Mouse (Mus musculus) cerebellum, adult 11 months (tissue): Measurements from ENCODE around the gene Gm3402.
"Not testable (repeated sequence)": the region's sequence is repeated elsewhere in the genome, so short reads cannot be mapped to it uniquely, and the experiment has no call there.

Experiments used
- DNase-seq: peaks from one replicate; pipeline ENCODE4 v3.0.0; 2022

Gm3402 gene

DNA sequence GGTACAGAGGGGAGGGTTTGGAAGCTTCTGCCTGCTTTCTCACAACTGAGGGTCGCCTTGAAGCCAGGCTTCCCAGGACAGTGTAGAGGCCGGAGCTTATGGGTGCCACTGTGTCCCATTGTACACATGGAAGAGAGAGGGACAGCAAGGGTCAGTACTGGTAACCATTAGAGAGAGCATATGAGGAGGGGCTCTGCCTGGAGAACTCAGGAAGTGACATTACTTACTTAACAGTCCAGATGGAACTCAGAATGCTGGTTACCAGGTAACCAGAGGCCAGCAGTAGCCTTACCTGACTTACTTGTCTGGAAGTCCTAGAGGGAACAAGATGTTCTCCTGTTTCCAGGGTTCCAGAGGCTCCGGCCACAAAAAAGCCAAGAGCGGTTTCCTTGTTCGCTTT, at the start of gene Gm3402:
TSS of gene Gm3402 (plus strand) at position 301 of the 400 bp plus-strand sequence.
- not testable (repeated sequence) for DNase-seq

DNA sequence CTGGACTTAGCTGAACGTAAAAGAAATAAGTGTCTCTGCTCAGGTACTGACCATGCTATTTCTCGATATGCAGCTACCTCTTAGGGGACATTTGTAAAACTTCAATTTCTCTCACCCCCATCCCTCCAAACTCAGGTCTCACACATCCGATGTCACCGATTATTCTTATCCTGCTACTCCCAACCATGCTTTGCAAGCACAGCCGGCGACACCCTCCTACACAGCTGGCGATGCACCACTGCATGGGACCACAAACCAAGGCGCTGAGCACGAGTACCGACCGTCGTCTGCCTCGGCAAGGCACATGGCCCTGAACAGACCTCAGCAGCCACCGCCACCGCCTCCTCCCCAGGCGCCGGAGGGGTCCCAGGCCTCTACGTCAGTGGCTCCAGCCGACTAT, 47.3 kb upstream of the Gm3402 start:
- no peak for DNase-seq

DNA sequence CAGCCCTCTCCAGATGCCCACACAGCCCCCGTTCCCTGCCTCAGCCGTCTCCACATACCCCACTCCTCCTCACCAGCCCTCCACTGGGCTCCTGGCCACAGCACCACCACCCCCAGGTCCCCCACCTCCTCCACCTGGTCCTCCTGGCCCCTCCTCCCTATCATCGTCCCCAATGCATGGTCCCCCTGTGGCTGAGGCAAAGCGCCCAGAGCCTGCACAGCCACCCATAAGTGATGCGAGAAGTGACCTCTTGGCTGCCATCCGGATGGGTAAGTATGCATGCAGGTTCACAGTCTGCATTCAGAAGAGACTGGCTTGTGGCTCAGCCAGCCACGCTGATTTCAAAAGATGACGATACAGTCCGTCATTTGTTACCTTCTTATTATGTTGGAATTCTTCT, 45.6 kb upstream of the Gm3402 start:
- no peak for DNase-seq

DNA sequence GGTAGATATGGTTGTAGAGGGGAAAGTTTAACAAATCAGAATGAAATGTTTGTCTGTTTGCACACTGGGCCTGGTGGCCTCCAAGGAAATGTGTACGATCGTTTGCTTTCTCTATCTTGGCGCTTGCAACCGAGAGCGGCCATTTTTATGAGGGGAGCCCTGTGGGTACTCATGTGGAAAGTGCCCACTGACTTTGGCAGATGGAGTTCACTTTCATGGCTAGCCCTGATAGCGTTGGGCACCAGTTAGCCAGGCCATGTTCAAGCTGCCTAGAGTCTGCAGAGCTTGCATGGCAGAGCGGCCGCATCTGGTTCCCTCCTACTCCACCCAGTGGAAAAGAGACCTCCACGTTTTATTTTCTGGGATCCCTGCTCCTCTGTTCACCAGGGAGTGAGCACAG, 43.1 kb upstream of the Gm3402 start:
- no peak for DNase-seq

DNA sequence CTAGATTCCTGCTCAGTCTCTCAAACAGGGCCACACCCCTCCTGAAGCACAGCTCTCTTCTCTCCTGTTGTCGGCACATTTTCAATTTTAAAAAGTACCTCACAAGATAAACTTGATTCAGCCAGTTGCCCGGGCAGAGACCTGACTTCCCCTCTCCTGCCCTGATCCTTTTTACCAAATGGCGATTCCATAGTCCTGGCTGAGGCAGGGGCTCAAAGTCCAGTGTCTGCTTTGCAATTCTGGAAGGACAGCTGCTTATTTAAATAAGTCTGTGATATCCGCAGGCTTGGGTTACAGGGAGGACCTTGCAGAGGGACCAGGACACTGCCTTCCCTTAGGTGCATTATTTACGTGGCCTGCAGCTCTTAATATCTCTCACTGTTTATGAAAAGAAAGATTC, 42.6 kb upstream of the Gm3402 start:
- no peak for DNase-seq

DNA sequence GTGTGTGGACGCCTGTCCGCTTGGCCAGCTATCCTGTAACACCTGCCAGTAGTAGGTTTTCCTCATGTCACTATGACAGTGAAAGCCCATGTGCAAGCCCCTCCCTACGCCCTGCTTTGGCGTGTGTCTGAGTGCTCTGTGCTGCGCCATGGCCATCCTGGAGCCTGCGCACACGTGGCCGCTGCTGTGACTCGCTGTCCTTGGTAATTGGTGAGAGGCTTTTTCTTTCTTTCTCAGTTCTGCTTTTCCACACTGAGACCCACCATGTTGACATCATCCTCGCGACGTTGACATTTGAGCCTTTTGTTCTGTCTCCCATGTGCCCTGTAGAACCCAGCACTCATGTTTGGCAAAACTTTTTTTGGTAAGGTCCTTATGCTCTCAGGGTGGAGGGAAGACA, 42.1 kb upstream of the Gm3402 start:
- DNase-seq, result no peak

DNA sequence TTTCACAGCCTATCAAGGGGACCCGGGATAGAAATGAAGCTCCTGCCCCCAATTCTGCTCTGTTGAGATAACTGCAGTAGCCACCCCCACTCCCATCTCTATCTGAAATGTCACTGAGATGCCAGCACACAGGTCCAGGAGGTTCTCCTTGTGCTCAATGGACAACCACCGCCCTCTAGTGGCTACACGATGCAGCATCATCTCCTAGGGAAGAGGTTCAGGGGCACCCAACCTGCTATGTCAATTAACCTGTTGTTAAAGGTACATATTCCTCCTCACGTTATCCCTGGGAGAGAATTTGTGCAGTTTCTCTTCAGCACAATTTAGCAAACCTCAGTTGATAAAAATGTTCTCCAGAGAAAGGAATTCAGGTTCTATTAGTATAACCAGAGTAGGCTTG, 34.4 kb upstream of the Gm3402 start:
- DNase-seq, result peak; percentile 52

DNA sequence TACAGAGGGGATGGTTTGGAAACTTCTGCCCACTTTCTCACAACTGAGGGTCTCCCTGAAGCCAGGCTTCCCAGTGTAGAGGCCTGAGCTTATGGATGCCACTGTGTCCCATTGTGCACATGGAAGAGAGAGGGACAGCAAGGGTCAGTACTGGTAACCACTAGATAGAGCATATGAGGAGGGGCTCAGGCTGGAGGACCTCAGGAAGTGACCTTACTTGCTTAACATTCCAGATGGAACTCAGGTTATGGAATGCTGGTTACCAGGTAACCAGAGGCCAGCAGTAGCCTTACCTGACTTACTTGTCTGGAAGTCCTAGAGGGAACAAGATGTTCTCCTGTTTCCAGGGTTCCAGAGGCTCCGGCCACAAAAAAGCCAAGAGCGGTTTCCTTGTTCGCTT, 32.3 kb upstream of the Gm3402 start, which contains the start of gene Gm6408:
TSS of gene Gm6408 (plus strand) at position 301 of the 400 bp plus-strand sequence.
- not testable (repeated sequence) for DNase-seq

DNA sequence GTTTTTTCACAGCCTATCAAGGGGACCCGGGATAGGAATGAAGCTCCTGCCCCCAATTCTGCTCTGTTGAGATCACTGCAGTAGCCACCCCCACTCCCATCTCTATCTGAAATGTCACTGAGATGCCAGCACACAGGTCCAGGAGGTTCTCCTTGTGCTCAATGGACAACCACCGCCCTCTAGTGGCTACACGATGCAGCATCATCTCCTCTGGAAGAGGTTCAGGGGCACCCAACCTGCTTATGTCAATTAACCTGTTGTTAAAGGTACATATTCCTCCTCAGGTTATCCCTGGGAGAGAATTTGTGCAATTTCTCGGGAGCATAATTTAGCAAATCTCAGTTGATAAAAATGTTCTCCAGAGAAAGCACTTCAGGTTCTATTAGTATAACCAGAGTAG, 25.0 kb upstream of the Gm3402 start:
- DNase-seq, result peak; percentile 29

DNA sequence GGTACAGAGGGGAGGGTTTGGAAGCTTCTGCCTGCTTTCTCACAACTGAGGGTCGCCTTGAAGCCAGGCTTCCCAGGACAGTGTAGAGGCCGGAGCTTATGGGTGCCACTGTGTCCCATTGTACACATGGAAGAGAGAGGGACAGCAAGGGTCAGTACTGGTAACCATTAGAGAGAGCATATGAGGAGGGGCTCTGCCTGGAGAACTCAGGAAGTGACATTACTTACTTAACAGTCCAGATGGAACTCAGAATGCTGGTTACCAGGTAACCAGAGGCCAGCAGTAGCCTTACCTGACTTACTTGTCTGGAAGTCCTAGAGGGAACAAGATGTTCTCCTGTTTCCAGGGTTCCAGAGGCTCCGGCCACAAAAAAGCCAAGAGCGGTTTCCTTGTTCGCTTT, 22.9 kb upstream of the Gm3402 start, which contains the start of gene Gm6370:
TSS of gene Gm6370 (plus strand) at position 301 of the 400 bp plus-strand sequence.
- DNase-seq, result not testable (repeated sequence)

DNA sequence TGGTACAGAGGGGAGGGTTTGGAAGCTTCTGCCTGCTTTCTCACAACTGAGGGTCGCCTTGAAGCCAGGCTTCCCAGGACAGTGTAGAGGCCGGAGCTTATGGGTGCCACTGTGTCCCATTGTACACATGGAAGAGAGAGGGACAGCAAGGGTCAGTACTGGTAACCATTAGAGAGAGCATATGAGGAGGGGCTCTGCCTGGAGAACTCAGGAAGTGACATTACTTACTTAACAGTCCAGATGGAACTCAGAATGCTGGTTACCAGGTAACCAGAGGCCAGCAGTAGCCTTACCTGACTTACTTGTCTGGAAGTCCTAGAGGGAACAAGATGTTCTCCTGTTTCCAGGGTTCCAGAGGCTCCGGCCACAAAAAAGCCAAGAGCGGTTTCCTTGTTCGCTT, 11.8 kb upstream of the Gm3402 start, which contains the start of gene 4930449I24Rik:
TSS of gene 4930449I24Rik (plus strand) at position 301 of the 400 bp plus-strand sequence.
- DNase-seq, result not testable (repeated sequence)

DNA sequence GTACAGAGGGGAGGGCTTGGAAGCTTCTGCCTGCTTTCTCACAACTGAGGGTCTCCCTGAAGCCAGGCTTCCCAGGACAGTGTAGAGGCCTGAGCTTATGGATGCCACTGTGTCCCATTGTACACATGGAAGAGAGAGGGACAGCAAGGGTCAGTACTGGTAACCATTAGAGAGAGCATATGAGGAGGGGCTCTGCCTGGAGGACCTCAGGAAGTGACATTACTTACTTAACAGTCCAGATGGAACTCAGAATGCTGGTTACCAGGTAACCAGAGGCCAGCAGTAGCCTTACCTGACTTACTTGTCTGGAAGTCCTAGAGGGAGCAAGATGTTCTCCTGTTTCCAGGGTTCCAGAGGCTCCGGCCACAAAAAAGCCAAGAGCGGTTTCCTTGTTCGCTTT, 11.6 kb downstream of the Gm3402 start, which contains the start of gene Gm3404:
TSS of gene Gm3404 (plus strand) at position 301 of the 400 bp plus-strand sequence.
- DNase-seq, result not testable (repeated sequence)

DNA sequence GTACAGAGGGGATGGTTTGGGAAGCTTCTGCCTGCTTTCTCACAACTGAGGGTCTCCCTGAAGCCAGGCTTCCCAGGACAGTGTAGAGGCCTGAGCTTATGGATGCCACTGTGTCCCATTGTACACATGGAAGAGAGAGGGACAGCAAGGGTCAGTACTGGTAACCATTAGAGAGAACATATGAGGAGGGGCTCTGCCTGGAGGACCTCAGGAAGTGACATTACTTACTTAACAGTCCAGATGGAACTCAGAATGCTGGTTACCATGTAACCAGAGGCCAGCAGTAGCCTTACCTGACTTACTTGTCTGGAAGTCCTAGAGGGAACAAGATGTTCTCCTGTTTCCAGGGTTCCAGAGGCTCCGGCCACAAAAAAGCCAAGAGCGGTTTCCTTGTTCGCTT, 23.4 kb downstream of the Gm3402 start, which contains the start of gene Gm3409:
TSS of gene Gm3409 (plus strand) at position 301 of the 400 bp plus-strand sequence.
- not testable (repeated sequence) for DNase-seq

DNA sequence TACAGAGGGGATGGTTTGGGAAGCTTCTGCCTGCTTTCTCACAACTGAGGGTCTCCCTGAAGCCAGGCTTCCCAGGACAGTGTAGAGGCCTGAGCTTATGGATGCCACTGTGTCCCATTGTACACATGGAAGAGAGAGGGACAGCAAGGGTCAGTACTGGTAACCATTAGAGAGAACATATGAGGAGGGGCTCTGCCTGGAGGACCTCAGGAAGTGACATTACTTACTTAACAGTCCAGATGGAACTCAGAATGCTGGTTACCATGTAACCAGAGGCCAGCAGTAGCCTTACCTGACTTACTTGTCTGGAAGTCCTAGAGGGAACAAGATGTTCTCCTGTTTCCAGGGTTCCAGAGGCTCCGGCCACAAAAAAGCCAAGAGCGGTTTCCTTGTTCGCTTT, 41.9 kb downstream of the Gm3402 start, which contains the start of gene Gm3415:
TSS of gene Gm3415 (plus strand) at position 301 of the 400 bp plus-strand sequence.
- not testable (repeated sequence) for DNase-seq

DNA sequence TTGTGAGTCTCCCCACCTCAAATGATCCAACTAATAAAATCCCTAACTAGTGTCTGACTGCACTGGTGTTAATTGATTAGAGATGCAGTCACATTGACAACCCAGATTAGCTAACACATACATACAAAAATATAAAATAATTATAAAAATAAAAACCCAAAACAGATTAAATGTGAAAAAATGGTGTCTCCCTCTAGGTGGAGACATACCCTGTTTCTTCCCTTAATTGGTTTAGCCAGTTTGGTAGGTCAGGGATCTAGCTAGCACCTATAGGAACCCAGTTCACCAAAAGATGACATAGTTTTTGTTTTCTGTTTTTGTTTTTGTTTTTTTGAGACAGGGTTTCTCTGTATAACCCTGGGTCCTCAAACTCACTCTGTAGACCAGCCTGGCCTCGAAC, 50.3 kb downstream of the Gm3402 start:
- no peak for DNase-seq
